Mouse (Mus musculus) liver, adult 2 months (tissue): ENCODE measurements around the gene Gm20388. TPM values are rescaled to one million over a fixed set of nuclear protein-coding genes. Genes with fewer than 3 reads are reported as not detected.

Experiments used
- DNase-seq: peaks from one replicate; pipeline ENCODE4 v3.0.0-alpha.2; 2011; ENCODE audit warnings: low read depth, low spot score; ENCODE audit errors: extremely low read depth
- H3K27ac ChIP-seq: fragments of 200-500 bp; replicated peaks from 2 replicates; pipeline ENCODE4 v1.5.1; 2012; ENCODE audit warnings: low read depth, mild to moderate bottlenecking, control low read depth, inconsistent platforms, low read length; ENCODE audit not compliant: insufficient read depth
- H3K27me3 ChIP-seq: fragments of 200-500 bp; 2 replicates; pipeline ENCODE4 v1.6.1; 2012; ENCODE audit warnings: mild to moderate bottlenecking, moderate library complexity, low read length, inconsistent platforms; ENCODE audit not compliant: control insufficient read depth, insufficient read depth
- H3K36me3 ChIP-seq: fragments of 200-500 bp; 2 replicates; pipeline ENCODE4 v1.6.1; 2012; ENCODE audit warnings: low read length, inconsistent platforms; ENCODE audit not compliant: control insufficient read depth, insufficient read depth
- H3K4me1 ChIP-seq: fragments of 200-500 bp; 2 replicates; pipeline ENCODE4 v1.6.1; 2011; ENCODE audit warnings: low read length; ENCODE audit not compliant: control insufficient read depth, insufficient read depth
- H3K4me3 ChIP-seq: fragments of 200-500 bp; 2 replicates; pipeline ENCODE4 v1.5.1; 2011; ENCODE audit warnings: low read depth, mild to moderate bottlenecking, control low read depth, low read length, moderate library complexity; ENCODE audit not compliant: insufficient read depth
- H3K79me2 ChIP-seq: fragments of 200-500 bp; 2 replicates; pipeline ENCODE4 v1.6.1; 2012; ENCODE audit warnings: inconsistent platforms, mild to moderate bottlenecking, low read length, moderate library complexity; ENCODE audit not compliant: control insufficient read depth, insufficient read depth
- H3K9ac ChIP-seq: fragments of 200-500 bp; 2 replicates; pipeline ENCODE4 v1.6.1; 2012; ENCODE audit warnings: low read depth, mild to moderate bottlenecking, control low read depth, inconsistent platforms, low read length
- CTCF ChIP-seq: fragments of 200-500 bp; IDR thresholded peaks from 2 replicates; pipeline ENCODE4 v1.5.1; 2011; ENCODE audit warnings: low read depth, low read length, control low read depth
- POLR2A ChIP-seq: fragments of 200-500 bp; IDR thresholded peaks from 2 replicates; pipeline ENCODE4 v1.6.1; 2011; ENCODE audit warnings: low read length, control low read depth; ENCODE audit not compliant: insufficient read depth; ENCODE audit errors: extremely low read depth
- WGBS: fragments of 180-500 bp; shearing (Covaris S2); methylation state at CpG from one replicate; pipeline ENCODE4 v1.1.7; 2018; 5-methylcytosine and 5-hydroxymethylcytosine counted together
- polyA plus RNA-seq: library from polyadenylated mRNA; depleted of rRNA; stranded (reverse); fragments of >200 nt; gene quantifications from 2 replicates; pipeline ENCODE4 v1.2.3, GENCODE M21; 2012
- total RNA-seq: library from RNA; depleted of rRNA; stranded (reverse); fragments of >200 nt; gene quantifications from 2 replicates; pipeline ENCODE4 v1.2.3, GENCODE M21; 2014

Gene Gm20388
- total and polyA plus RNA-seq, 2 experiments: 6.4 to 19.9 TPM

GRCm38 (mm10) chr8:120813839-120814238 is 903.2 kb downstream of the Gm20388 start:
- Histone ChIP-seq H3K4me1 (no peaks in the 10 kb centered on the region), H3K4me3 (no peak overlapping the region), H3K27me3 (no peaks in the 10 kb centered on the region), H3K9ac (no peak overlapping the region), H3K27ac (no peak overlapping the region), H3K79me2 (no peaks in the 10 kb centered on the region), H3K36me3 (no peaks in the 10 kb centered on the region)
- 83% methylated on average over 7 of the region's 7 CpGs for WGBS
- no peak for DNase-seq
- TF ChIP-seq CTCF (no peak), POLR2A (no peak)

GRCm38 (mm10) chr8:120816371-120816770 is 905.7 kb downstream of the Gm20388 start:
- Histone ChIP-seq H3K9ac (no peak overlapping the region), H3K4me1 (no peaks in the 10 kb centered on the region), H3K36me3 (no peaks in the 10 kb centered on the region), H3K27me3 (no peaks in the 10 kb centered on the region), H3K79me2 (no peaks in the 10 kb centered on the region), H3K27ac (no peak overlapping the region), H3K4me3 (no peak overlapping the region)
- WGBS: 78% methylated on average over 5 of the region's 5 CpGs
- no peak for DNase-seq
- TF ChIP-seq CTCF: no peak
- no peak for TF ChIP-seq POLR2A

GRCm38 (mm10) chr8:120819906-120820305 is 909.3 kb downstream of the Gm20388 start:
- Histone ChIP-seq H3K9ac (no peak overlapping the region), H3K79me2 (no peaks in the 10 kb centered on the region), H3K4me3 (no peak overlapping the region), H3K36me3 (no peaks in the 10 kb centered on the region), H3K4me1 (no peaks in the 10 kb centered on the region), H3K27me3 (no peaks in the 10 kb centered on the region), H3K27ac (no peak overlapping the region)
- TF ChIP-seq POLR2A (no peak), CTCF (no peak)
- DNase-seq: no peak

DNA sequence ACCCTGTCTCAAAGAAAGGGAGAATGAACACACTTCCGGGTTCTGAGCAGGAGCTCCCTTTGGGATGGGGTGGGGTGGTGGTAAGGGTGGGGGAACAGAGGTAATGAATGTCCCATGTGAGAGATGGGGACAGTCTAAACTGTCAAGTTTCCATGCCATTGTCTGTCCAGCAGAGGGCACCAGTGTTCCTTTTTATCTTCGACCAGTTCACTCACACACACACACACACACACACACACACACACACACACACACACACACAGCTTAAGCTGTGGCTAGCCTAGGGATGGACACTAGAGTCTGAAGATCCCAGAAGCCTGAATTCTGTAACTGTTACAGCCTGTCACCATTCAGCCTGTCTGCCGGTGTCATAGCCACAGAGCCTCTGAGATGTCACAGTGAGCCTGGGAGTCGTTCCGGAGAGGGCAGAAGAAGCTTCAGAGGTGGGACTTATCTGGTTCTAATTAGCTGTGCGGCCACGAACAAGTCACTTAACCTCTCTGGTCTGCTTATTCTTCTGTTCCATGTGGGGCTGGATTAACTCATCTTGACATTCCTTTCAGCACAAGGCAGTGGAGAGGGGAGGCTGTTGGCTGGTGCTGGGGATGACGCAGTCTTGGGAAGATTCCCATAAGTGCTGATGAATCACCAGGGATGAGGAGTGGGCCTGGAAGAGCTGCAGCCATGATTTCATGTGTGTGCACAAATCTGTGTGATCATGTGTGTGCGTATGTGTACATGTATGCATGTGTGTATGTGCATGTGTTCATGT is 910.9 kb downstream of the Gm20388 start:
- 41% methylated on average over 9 of the region's 9 CpGs for WGBS
- no peak overlapping the region for H3K27ac ChIP-seq

GRCm38 (mm10) chr8:120823331-120823730 is 912.7 kb downstream of the Gm20388 start:
- Histone ChIP-seq H3K9ac (no peak overlapping the region), H3K27ac (no peak overlapping the region), H3K27me3 (no peaks in the 10 kb centered on the region), H3K79me2 (no peaks in the 10 kb centered on the region), H3K36me3 (no peaks in the 10 kb centered on the region), H3K4me1 (no peaks in the 10 kb centered on the region), H3K4me3 (no peak overlapping the region)
- no peak for TF ChIP-seq POLR2A
- no peak for TF ChIP-seq CTCF
- no peak for DNase-seq
- WGBS: 77% methylated on average over 6 of the region's 6 CpGs

More for the DNA sequence above, 910.9 kb downstream of the Gm20388 start:
- H3K4me1 ChIP-seq: no peaks in the 10 kb centered on the region
- H3K9ac ChIP-seq: no peak overlapping the region
- peak; percentile 49 for DNase-seq
- H3K36me3 ChIP-seq: no peaks in the 10 kb centered on the region
- no peak overlapping the region for H3K4me3 ChIP-seq
- H3K79me2 ChIP-seq: no peaks in the 10 kb centered on the region
- H3K27me3 ChIP-seq: no peaks in the 10 kb centered on the region
- TF ChIP-seq POLR2A (no peak), CTCF (peak; percentile 44; the same call in 1 of the 2 replicates)

- 71% methylated on average over 8 of the region's 8 CpGs for WGBS
- TF ChIP-seq POLR2A: no peak
- no peak for TF ChIP-seq CTCF
Observed at GRCm38 (mm10) chr8:120823887-120824286, 913.2 kb downstream of the Gm20388 start.

More at GRCm38 (mm10) chr8:120823887-120824286, 913.2 kb downstream of the Gm20388 start:
- Histone ChIP-seq H3K36me3 (no peaks in the 10 kb centered on the region), H3K9ac (no peak overlapping the region), H3K27ac (no peak overlapping the region), H3K4me3 (no peak overlapping the region), H3K79me2 (no peaks in the 10 kb centered on the region), H3K27me3 (no peaks in the 10 kb centered on the region), H3K4me1 (no peaks in the 10 kb centered on the region)
- DNase-seq: no peak
